Comparison of ENCODE assay signal across 8 mouse cellular contexts in the genomic region with DNA sequence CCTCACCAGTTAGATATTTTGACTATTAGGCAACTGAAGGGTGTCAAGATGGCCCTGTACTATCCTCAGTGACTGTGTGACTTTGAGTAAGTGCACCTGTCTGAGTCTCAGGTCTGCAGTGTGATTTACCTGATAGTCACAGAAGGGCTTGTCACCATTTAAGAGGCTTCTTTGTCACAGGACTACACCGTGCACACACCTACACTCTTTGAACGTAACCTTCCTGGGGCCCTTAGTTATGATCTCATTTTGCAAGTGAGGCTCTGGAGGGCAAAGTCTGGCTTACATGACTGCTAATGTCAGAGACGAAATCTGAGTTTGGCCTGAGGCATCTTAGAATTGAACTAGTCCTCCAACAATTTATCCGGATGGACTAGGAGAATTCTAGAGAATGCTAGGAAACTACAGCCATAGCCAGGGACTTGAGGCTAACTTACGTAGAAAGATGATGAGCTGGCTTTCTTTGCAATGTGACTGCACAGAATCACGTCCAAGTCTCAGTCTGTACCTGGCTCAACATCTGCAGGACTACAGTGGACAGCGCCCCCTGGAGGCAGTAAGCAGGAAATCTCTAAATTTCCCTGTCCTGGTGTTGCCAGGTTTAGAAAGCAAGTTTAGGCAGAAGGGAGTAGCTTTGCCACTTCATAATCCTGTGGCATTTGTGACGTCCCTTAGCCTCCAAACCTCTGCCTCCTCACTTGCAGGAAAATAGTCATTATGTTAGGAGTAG. TPM values are rescaled to one million over a fixed set of nuclear protein-coding genes. Genes with fewer than 3 reads are reported as not detected.
A peak's percentile ranks its signal among the peaks of the same experiment; 100 is the strongest.
DNase-seq lines count a peak whose midpoint lies in the region; ATAC-seq and TF ChIP-seq lines count a peak whose summit lies in the region.

No protein-coding gene starts in this region.

- peaks cover 4% of the 10 kb centered on the region; the same call in 1 of the 2 replicates for H3K27me3 ChIP-seq in kidney, adult 2 months (replicated peaks; ENCODE audit: control insufficient read depth, insufficient read depth, low read length)
- peaks cover 37% of the 10 kb centered on the region for H3K27me3 ChIP-seq in kidney, embryonic 16.5 days (ENCODE audit: insufficient read depth, low read length)
- peaks cover 35% of the 10 kb centered on the region for H3K27me3 ChIP-seq in G1E (ENCODE audit: insufficient read depth, low read length)

- no peak for TF ChIP-seq POLR2A in kidney, adult 2 months (IDR thresholded peaks at IDR 0.05; ENCODE audit: low read depth, low read length)

- no peak overlapping the region for H3K4me2 ChIP-seq in kidney, embryonic 16.5 days (replicated peaks; ENCODE audit: low read depth, low read length)

- peak; percentile 51 for DNase-seq in kidney, adult 2 months
- peak; percentile 46 for DNase-seq in G1E (ENCODE audit: low spot score)
- peak; percentile 77 for DNase-seq in brain, adult 2 months (ENCODE audit: low read depth, low spot score)
- DNase-seq in gastrocnemius, postnatal 10 days, result peak; percentile 34
- DNase-seq in left cerebral cortex, adult 18-20 months (ENCODE audit: low spot score in 2 of 2), result peak; percentile 12 to 43
- peak; percentile 24 to 42 for DNase-seq in thymus, postnatal 36 days

- H3K27ac ChIP-seq in kidney, adult 2 months (ENCODE audit: insufficient read depth, low read depth, low read length), result no peak overlapping the region
- no peak overlapping the region for H3K27ac ChIP-seq in kidney, embryonic 16.5 days (ENCODE audit: low read length)

- H3K9me3 ChIP-seq in kidney, embryonic 16.5 days (ENCODE audit: low read length), result no peaks in the 10 kb centered on the region
- H3K9me3 ChIP-seq in G1E (replicated peaks), result no peaks in the 10 kb centered on the region

- ATAC-seq in kidney, embryonic 16.5 days (ENCODE audit: low FRiP score, low TSS enrichment), result no peak
- no peak for ATAC-seq in G1E (ENCODE audit: extremely low read depth, insufficient number of reproducible peaks, low FRiP score, poor library complexity, severe bottlenecking)
- peak; percentile 45; the same call in 1 of the 2 replicates for ATAC-seq in monocyte, adult 5-6 weeks (replicated peaks; ENCODE audit: insufficient number of reproducible peaks, low FRiP score, low TSS enrichment, poor library complexity, severe bottlenecking)

- no peak overlapping the region for H3K4me3 ChIP-seq in kidney, adult 2 months (ENCODE audit: insufficient read depth, low read depth, low read length)
- H3K4me3 ChIP-seq in kidney, embryonic 16.5 days (ENCODE audit: low read length), result no peak overlapping the region
- no peak overlapping the region for H3K4me3 ChIP-seq in G1E (ENCODE audit: low read depth, low read length)

- H3K36me3 ChIP-seq in kidney, adult 2 months (ENCODE audit: control insufficient read depth, insufficient read depth, low read length), result no peaks in the 10 kb centered on the region
- H3K36me3 ChIP-seq in kidney, embryonic 16.5 days (ENCODE audit: insufficient read depth, low read length), result no peaks in the 10 kb centered on the region
- no peaks in the 10 kb centered on the region for H3K36me3 ChIP-seq in G1E (replicated peaks)

- peak; percentile 94 for TF ChIP-seq CTCF in kidney, adult 2 months (conservative IDR thresholded peaks at IDR 0.05; ENCODE audit: insufficient read depth, insufficient read length, low read depth, low read length)
- TF ChIP-seq CTCF in G1E (IDR thresholded peaks at IDR 0.05; ENCODE audit: low read depth, low read length), result peak; percentile 53

- H3K4me1 ChIP-seq in kidney, adult 2 months (ENCODE audit: control insufficient read depth, insufficient read depth, low read length), result no peaks in the 10 kb centered on the region
- H3K4me1 ChIP-seq in kidney, embryonic 16.5 days (ENCODE audit: insufficient read depth, low read length), result peaks cover 12% of the 10 kb centered on the region
- no peaks in the 10 kb centered on the region for H3K4me1 ChIP-seq in G1E (ENCODE audit: insufficient read depth, low read depth, low read length)

- H3K9ac ChIP-seq in kidney, embryonic 16.5 days (replicated peaks; ENCODE audit: low read length), result no peak overlapping the region

- 40% methylated on average over 8 of the region's 8 CpGs for WGBS in kidney, adult 2 months
- 37% methylated on average over 8 of the region's 8 CpGs for WGBS in kidney, embryonic 16.5 days

RNA-seq across cellular contexts. Expression of a gene that starts 2.3 kb away (rescaled TPM):
- 1.5 TPM in 2 replicates for polyA plus RNA-seq in kidney, adult 2 months (2012; rRNA removed)
- polyA plus RNA-seq in kidney, embryonic 16.5 days (2015; fragmentation: Nextera tagmentation; extraction: Ambion mirVana), result 2.1 and 2.7 TPM in 2 replicates
- not detected in 2 replicates for total RNA-seq in G1E (2014; fragmentation: Nextera tagmentation)
- total RNA-seq in G1E (2017), result 0.06 TPM in 1 of 2 replicates, not detected in the other
- not detected in 2 replicates for polyA plus RNA-seq in G1E (2012)
- 1 to 10 TPM; 3.8 to 6.3 TPM for total RNA-seq in gastrocnemius, postnatal 10 days (2021)
- under 1 TPM; 0.19 to 0.33 TPM for total RNA-seq in left cerebral cortex, adult 18-20 months (2021)
- not detected in 3 replicates for total RNA-seq in monocyte, adult 5-6 weeks (2017)
